Mouse (Mus musculus) WW6 (cell line): ENCODE data around the gene Eps8l2.

ENCODE experiments used
- DNase-seq: peaks from one replicate; pipeline ENCODE4 v3.0.0-alpha.2; 2013; ENCODE audit warnings: low read depth, low spot score

Eps8l2 gene

GRCm38 (mm10) chr7:141328373-141328990 lies 10.2 kb upstream of the Eps8l2 start:
- DNase-seq: no peak

GRCm38 (mm10) chr7:141330706-141331105 lies 8.0 kb upstream of the Eps8l2 start:
- no peak for DNase-seq

GRCm38 (mm10) chr7:141331990-141332389 lies 6.7 kb upstream of the Eps8l2 start:
- no peak for DNase-seq

- no peak for DNase-seq
Observed at GRCm38 (mm10) chr7:141335044-141335579, 3.6 kb upstream of the Eps8l2 start.

GRCm38 (mm10) chr7:141335682-141336081 lies 3.0 kb upstream of the Eps8l2 start:
- DNase-seq: no peak

- no peak for DNase-seq
Observed at GRCm38 (mm10) chr7:141336296-141336695, 2.4 kb upstream of the Eps8l2 start.

- DNase-seq: no peak
Observed at GRCm38 (mm10) chr7:141337716-141338416, 814 bp upstream of the Eps8l2 start.

- no peak for DNase-seq
Observed at GRCm38 (mm10) chr7:141339215-141339920, 688 bp downstream of the Eps8l2 start.

- DNase-seq: no peak
Observed at GRCm38 (mm10) chr7:141340023-141340422, 1.3 kb downstream of the Eps8l2 start.

- no peak for DNase-seq
Observed at GRCm38 (mm10) chr7:141340476-141340875, 1.8 kb downstream of the Eps8l2 start.

GRCm38 (mm10) chr7:141341689-141342226 lies 3.1 kb downstream of the Eps8l2 start:
- no peak for DNase-seq

- no peak for DNase-seq
Observed at GRCm38 (mm10) chr7:141343230-141343629, 4.5 kb downstream of the Eps8l2 start.

- no peak for DNase-seq
Observed at GRCm38 (mm10) chr7:141343696-141344095, 5.0 kb downstream of the Eps8l2 start.

GRCm38 (mm10) chr7:141344787-141345186 lies 6.1 kb downstream of the Eps8l2 start:
- no peak for DNase-seq

- no peak for DNase-seq
Observed at GRCm38 (mm10) chr7:141351061-141351460, 12.4 kb downstream of the Eps8l2 start.

- DNase-seq: no peak
Observed at GRCm38 (mm10) chr7:141355051-141355450, 16.4 kb downstream of the Eps8l2 start.

- DNase-seq: no peak
Observed at GRCm38 (mm10) chr7:141355626-141356326, 17.1 kb downstream of the Eps8l2 start.

GRCm38 (mm10) chr7:141356971-141357370 lies 18.3 kb downstream of the Eps8l2 start:
- DNase-seq: no peak

GRCm38 (mm10) chr7:141361510-141361909 lies 22.8 kb downstream of the Eps8l2 start:
- DNase-seq: no peak

GRCm38 (mm10) chr7:141363106-141363751 lies 24.5 kb downstream of the Eps8l2 start:
- no peak for DNase-seq

- DNase-seq: no peak
Observed at GRCm38 (mm10) chr7:141363752-141364125, 25.1 kb downstream of the Eps8l2 start.
